Mouse (Mus musculus): ENCODE results near the gene Chd8. TPM values are rescaled to one million over a fixed set of nuclear protein-coding genes. Genes with fewer than 3 reads are reported as not detected.
"Not testable (repeated sequence)": the region's sequence is repeated elsewhere in the genome, so short reads cannot be mapped to it uniquely, and the experiment has no call there.

Chd8 gene
- total RNA-seq (2015; ENCODE audit: low replicate concordance) (53.0 and 95.2 TPM in 2 replicates), total RNA-seq (2017; ENCODE audit: low replicate concordance) (69.4 and 84.6 TPM in 2 replicates)

GRCm38 (mm10) chr14:52257484-52258213 lies at the start of gene Chd8:
Gene Chd8 (minus strand): TSS chr14:52257780.
- peak; percentile 99 for ATAC-seq (replicated peaks; ENCODE audit: low FRiP score, poor library complexity, severe bottlenecking)

- no peak for ATAC-seq (replicated peaks; ENCODE audit: low FRiP score, poor library complexity, severe bottlenecking)
These were observed 48.5 kb upstream of the Chd8 start for GRCm38 (mm10) chr14:52306100-52306499.

- peak; percentile 95 for ATAC-seq (replicated peaks; ENCODE audit: low FRiP score, poor library complexity, severe bottlenecking)
These were observed 47.2 kb upstream of the Chd8 start, which contains the start of gene Mettl3 for GRCm38 (mm10) chr14:52304644-52305271. Gene Mettl3 (minus strand): TSS chr14:52305128.

GRCm38 (mm10) chr14:52303517-52303916 lies 45.9 kb upstream of the Chd8 start:
- ATAC-seq (replicated peaks; ENCODE audit: low FRiP score, poor library complexity, severe bottlenecking): not testable (repeated sequence)

GRCm38 (mm10) chr14:52295558-52296264 lies 38.1 kb upstream of the Chd8 start:
- ATAC-seq (replicated peaks; ENCODE audit: low FRiP score, poor library complexity, severe bottlenecking): peak; percentile 76

GRCm38 (mm10) chr14:52284191-52284590 lies 26.6 kb upstream of the Chd8 start:
- no peak for ATAC-seq (replicated peaks; ENCODE audit: low FRiP score, poor library complexity, severe bottlenecking)

GRCm38 (mm10) chr14:52283629-52284028 lies 26.0 kb upstream of the Chd8 start:
- ATAC-seq (replicated peaks; ENCODE audit: low FRiP score, poor library complexity, severe bottlenecking): no peak

GRCm38 (mm10) chr14:52279747-52280120 lies 22.2 kb upstream of the Chd8 start:
- peak; percentile 32 for ATAC-seq (replicated peaks; ENCODE audit: low FRiP score, poor library complexity, severe bottlenecking)

- peak; percentile 96 for ATAC-seq (replicated peaks; ENCODE audit: low FRiP score, poor library complexity, severe bottlenecking)
These were observed 21.6 kb upstream of the Chd8 start, which contains the start of the genes Tox4 and Rab2b for GRCm38 (mm10) chr14:52278932-52279746. Gene Tox4 (plus strand): TSS chr14:52279146. Gene Rab2b (minus strand): TSS chr14:52279545.

GRCm38 (mm10) chr14:52277210-52277609 lies 19.6 kb upstream of the Chd8 start:
- no peak for ATAC-seq (replicated peaks; ENCODE audit: low FRiP score, poor library complexity, severe bottlenecking)

- ATAC-seq (replicated peaks; ENCODE audit: low FRiP score, poor library complexity, severe bottlenecking): no peak
These were observed 15.2 kb upstream of the Chd8 start for GRCm38 (mm10) chr14:52272781-52273180.

GRCm38 (mm10) chr14:52256311-52257175 lies 1.0 kb downstream of the Chd8 start:
- no peak for ATAC-seq (replicated peaks; ENCODE audit: low FRiP score, poor library complexity, severe bottlenecking)

- ATAC-seq (replicated peaks; ENCODE audit: low FRiP score, poor library complexity, severe bottlenecking): no peak
These were observed 11.5 kb downstream of the Chd8 start for GRCm38 (mm10) chr14:52246129-52246528.

- no peak; the same call in 1 of the 2 replicates for ATAC-seq (replicated peaks; ENCODE audit: low FRiP score, poor library complexity, severe bottlenecking)
These were observed 12.9 kb downstream of the Chd8 start for GRCm38 (mm10) chr14:52244690-52245042.

- ATAC-seq (replicated peaks; ENCODE audit: low FRiP score, poor library complexity, severe bottlenecking): peak; percentile 99
These were observed 13.4 kb downstream of the Chd8 start for GRCm38 (mm10) chr14:52244041-52244689.

GRCm38 (mm10) chr14:52236216-52236615 lies 21.4 kb downstream of the Chd8 start:
- ATAC-seq (replicated peaks; ENCODE audit: low FRiP score, poor library complexity, severe bottlenecking): no peak

- no peak for ATAC-seq (replicated peaks; ENCODE audit: low FRiP score, poor library complexity, severe bottlenecking)
These were observed 22.4 kb downstream of the Chd8 start for GRCm38 (mm10) chr14:52235165-52235564.

- no peak for ATAC-seq (replicated peaks; ENCODE audit: low FRiP score, poor library complexity, severe bottlenecking)
These were observed 25.3 kb downstream of the Chd8 start for GRCm38 (mm10) chr14:52232249-52232648.

All from erythroid progenitor cell, adult 5-6 weeks (primary cell).